Mouse (Mus musculus) lung, adult 2 months (tissue): ENCODE results near the gene Fam72a. TPM values are rescaled to one million over a fixed set of nuclear protein-coding genes. Genes with fewer than 3 reads are reported as not detected.
A peak's percentile ranks its signal among the peaks of the same experiment; 100 is the strongest.
"Not testable (repeated sequence)": the region's sequence is repeated elsewhere in the genome, so short reads cannot be mapped to it uniquely, and the experiment has no call there.

Experiments used
- DNase-seq: peaks from one replicate; pipeline ENCODE4 v3.0.0; 2022
- H3K4me1 ChIP-seq: fragments of 200-500 bp; 2 replicates; pipeline ENCODE4 v1.6.1; 2011; ENCODE audit warnings: low read length; ENCODE audit not compliant: control insufficient read depth, insufficient read depth
- H3K4me3 ChIP-seq: fragments of 200-500 bp; replicated peaks from 2 replicates; pipeline ENCODE3; 2011; ENCODE audit warnings: low read depth, mild to moderate bottlenecking, control low read depth, low read length; ENCODE audit errors: extremely low read depth
- CTCF ChIP-seq: fragments of 200-500 bp; IDR thresholded peaks from 2 replicates; pipeline ENCODE4 v1.5.1; 2011; ENCODE audit warnings: mild to moderate bottlenecking, low read length, control low read depth; ENCODE audit not compliant: insufficient read depth
- POLR2A ChIP-seq: fragments of 200-500 bp; IDR thresholded peaks from 2 replicates; pipeline ENCODE4 v1.6.1; 2011; ENCODE audit warnings: low read depth, mild to moderate bottlenecking, control low read depth, low read length, borderline replicate concordance; ENCODE audit errors: extremely low read depth
- WGBS: fragments of 180-500 bp; shearing (Covaris S2); methylation state at CpG from one replicate; pipeline ENCODE4 v1.1.7; 2018; 5-methylcytosine and 5-hydroxymethylcytosine counted together
- polyA plus RNA-seq: library from polyadenylated mRNA; depleted of rRNA; stranded (reverse); fragments of >200 nt; gene quantifications from 2 replicates; pipeline ENCODE4 v1.2.3, GENCODE M21; 2012

Fam72a gene
- polyA plus RNA-seq, 1 experiment: 0.38 TPM

- no peak for DNase-seq
- 82% methylated on average over 7 of the region's 7 CpGs for WGBS
Observed at GRCm38 (mm10) chr1:131543886-131544565, 16.3 kb downstream of the Fam72a start.

GRCm38 (mm10) chr1:131546798-131547690, 19.3 kb downstream of the Fam72a start:
- TF ChIP-seq POLR2A (no peak), CTCF (no peak)
- DNase-seq: no peak
- Histone ChIP-seq H3K4me3 (no peak overlapping the region), H3K4me1 (peaks cover 5% of the 10 kb centered on the region; the same call in 1 of the 2 replicates)
- 69% methylated on average over 13 of the region's 13 CpGs for WGBS

More at GRCm38 (mm10) chr1:131543886-131544565, 16.3 kb downstream of the Fam72a start:
- no peak for TF ChIP-seq CTCF
- no peak for TF ChIP-seq POLR2A
- Histone ChIP-seq H3K4me3 (no peak overlapping the region), H3K4me1 (peaks cover 5% of the 10 kb centered on the region; the same call in 1 of the 2 replicates)

- no peak for TF ChIP-seq POLR2A
- TF ChIP-seq CTCF: 0 out of 2 replicates have a peak, but pooled peaks have one; percentile 25
- peak; percentile 13 for DNase-seq
- H3K4me3 ChIP-seq: no peak overlapping the region
- H3K4me1 ChIP-seq: peaks cover 5% of the 10 kb centered on the region; the same call in 1 of the 2 replicates
- WGBS: 33% methylated on average over 8 of the region's 8 CpGs
Observed at GRCm38 (mm10) chr1:131548494-131549365, 21.0 kb downstream of the Fam72a start.

- WGBS: 82% methylated on average over 2 of the region's 2 CpGs
- DNase-seq: no peak
- H3K4me1 ChIP-seq: peaks cover 5% of the 10 kb centered on the region; the same call in 1 of the 2 replicates
Observed at GRCm38 (mm10) chr1:131551956-131552355, 24.3 kb downstream of the Fam72a start.

GRCm38 (mm10) chr1:131553428-131553827, 25.7 kb downstream of the Fam72a start:
- Histone ChIP-seq H3K4me3 (no peak overlapping the region), H3K4me1 (peaks cover 5% of the 10 kb centered on the region; the same call in 1 of the 2 replicates)
- TF ChIP-seq CTCF: no peak
- TF ChIP-seq POLR2A: no peak
- no peak for DNase-seq

More at GRCm38 (mm10) chr1:131551956-131552355, 24.3 kb downstream of the Fam72a start:
- H3K4me3 ChIP-seq: no peak overlapping the region
- TF ChIP-seq CTCF: no peak
- no peak for TF ChIP-seq POLR2A

- DNase-seq: peak; percentile 68
- TF ChIP-seq CTCF (peak; percentile 94), POLR2A (no peak)
- Histone ChIP-seq H3K4me1 (no peaks in the 10 kb centered on the region), H3K4me3 (no peak overlapping the region)
- 3% methylated on average over 13 of the region's 13 CpGs for WGBS
Observed at GRCm38 (mm10) chr1:131555042-131555812, 27.5 kb downstream of the Fam72a start.

GRCm38 (mm10) chr1:131560500-131560899, 32.8 kb downstream of the Fam72a start:
- Histone ChIP-seq H3K4me1 (no peaks in the 10 kb centered on the region), H3K4me3 (no peak overlapping the region)
- TF ChIP-seq CTCF (no peak), POLR2A (no peak)
- no peak for DNase-seq

GRCm38 (mm10) chr1:131562081-131562480, 34.4 kb downstream of the Fam72a start:
- no peaks in the 10 kb centered on the region for H3K4me1 ChIP-seq
- 93% methylated on average over 2 of the region's 2 CpGs for WGBS
- no peak for DNase-seq
- H3K4me3 ChIP-seq: no peak overlapping the region
- TF ChIP-seq CTCF (no peak), POLR2A (no peak)

- not testable (repeated sequence) for H3K4me3 ChIP-seq, H3K4me1 ChIP-seq
- 39% methylated on average over 11 of the region's 11 CpGs for WGBS
- DNase-seq: peak; percentile 8
Observed at GRCm38 (mm10) chr1:131566056-131566455, 38.4 kb downstream of the Fam72a start.
